Mouse (Mus musculus): ENCODE data around the gene St14.

- TF ChIP-seq CTCF (IDR thresholded peaks at IDR 0.05) (no peak), EP300 (IDR thresholded peaks at IDR 0.05) (no peak)
These were observed 9.1 kb downstream of the St14 start for GRCm38 (mm10) chr9:31122464-31123030.
